In genomic region chr8:35919859-35920675, GRCm38 (mm10) we compare ENCODE assay signal across 10 mouse cellular contexts.
DNase-seq lines count a peak whose midpoint lies in the region.
"Had no signal": no experiment of that assay in that cellular context is flagged by ENCODE, and none has a peak within 500 bp of the region (broad histone marks: within the 10 kb centered on the region; RNA-seq: fewer than 3 reads in every experiment).

No protein-coding gene starts in this region.

- DNase-seq in gastrocnemius, postnatal 25 days = peak; percentile 12
- DNase-seq in gastrocnemius, postnatal 10 days = no peak
- peak; percentile 64 for DNase-seq in 3134 (ENCODE audit: extremely low read depth, insufficient read length, low spot score)
- peak; percentile 17 for DNase-seq in embryonic facial prominence, embryonic 10.5 days (ENCODE audit: low spot score)
- peak; percentile 26 to 42 for DNase-seq in kidney, postnatal 36 days
- DNase-seq in urinary bladder, adult 18-20 months (ENCODE audit: low spot score in 2 of 2) = no peak
- DNase-seq in urinary bladder, postnatal 10 days (ENCODE audit: low spot score) = no peak
- no peak for DNase-seq in left cerebral cortex, adult 18-20 months (ENCODE audit: low spot score in 2 of 2)

- no peaks in the 10 kb centered on the region for H3K36me3 ChIP-seq in embryonic facial prominence, embryonic 10.5 days (replicated peaks)

- H3K4me1 ChIP-seq in embryonic facial prominence, embryonic 10.5 days = peaks cover 25% of the 10 kb centered on the region
- H3K4me1 ChIP-seq: megakaryocyte, embryonic 14.5 days had no signal

- H3K9me3 ChIP-seq in embryonic facial prominence, embryonic 10.5 days = no peaks in the 10 kb centered on the region
- H3K9me3 ChIP-seq: megakaryocyte, embryonic 14.5 days had no signal

- H3K4me3 ChIP-seq in embryonic facial prominence, embryonic 10.5 days = no peak overlapping the region
- H3K4me3 ChIP-seq: erythroblast, embryonic 14.5 days; megakaryocyte, embryonic 14.5 days had no signal

- H3K27ac ChIP-seq in embryonic facial prominence, embryonic 10.5 days (replicated peaks) = no peak overlapping the region

- WGBS in embryonic facial prominence, embryonic 10.5 days = 45% methylated on average over 8 of the region's 8 CpGs

- no peaks in the 10 kb centered on the region for H3K27me3 ChIP-seq in embryonic facial prominence, embryonic 10.5 days (replicated peaks; ENCODE audit: low read depth, poor library complexity, severe bottlenecking)

Comparison
In these comparisons a context has a peak if more than half of its experiments do, and no peak if none do; other contexts are left out.
1. DNase-seq: peak in gastrocnemius, postnatal 25 days (single experiment), 3134 (single experiment), embryonic facial prominence, embryonic 10.5 days (single experiment) and kidney, postnatal 36 days (2 of 2); none in gastrocnemius, postnatal 10 days (single experiment), urinary bladder, adult 18-20 months (0 of 2), urinary bladder, postnatal 10 days (single experiment) and left cerebral cortex, adult 18-20 months (0 of 2).